Mouse (Mus musculus): ENCODE measurements around the gene Gm20388.

Gm20388 gene

DNA sequence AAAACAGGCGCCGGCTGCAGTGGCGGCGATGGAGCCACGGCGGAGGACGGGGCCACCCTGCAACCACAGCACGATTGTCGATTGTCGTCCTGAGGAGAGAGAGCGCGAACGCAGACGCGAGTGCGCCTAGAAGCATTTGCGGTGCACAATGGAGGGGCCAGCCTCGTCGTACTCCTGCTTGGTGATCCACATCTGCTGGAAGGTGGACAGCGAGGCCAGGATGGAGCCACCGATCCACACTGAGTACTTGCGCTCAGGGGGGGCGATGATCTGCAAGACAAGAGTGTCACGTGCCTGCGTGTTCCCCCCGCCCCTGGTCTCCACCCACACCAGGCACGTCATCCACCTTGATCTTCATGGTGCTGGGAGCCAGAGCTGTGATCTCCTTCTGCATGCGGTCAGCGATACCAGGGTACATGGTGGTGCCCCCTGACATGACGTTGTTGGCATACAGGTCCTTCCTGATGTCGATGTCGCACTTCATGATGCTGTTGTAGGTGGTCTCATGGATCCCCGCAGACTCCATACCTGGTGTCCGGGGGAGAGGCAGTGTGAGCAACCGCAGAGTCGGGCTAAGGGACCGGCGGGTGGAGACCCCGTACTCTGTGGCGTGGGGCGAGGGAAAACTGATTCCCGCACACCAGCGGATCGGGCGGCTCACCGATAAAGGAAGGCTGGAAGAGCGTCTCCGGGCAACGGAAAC, 3981.4 kb downstream of the Gm20388 start:
- no peak for DNase-seq (ENCODE audit: extremely low spot score, low read depth, low spot score)

DNA sequence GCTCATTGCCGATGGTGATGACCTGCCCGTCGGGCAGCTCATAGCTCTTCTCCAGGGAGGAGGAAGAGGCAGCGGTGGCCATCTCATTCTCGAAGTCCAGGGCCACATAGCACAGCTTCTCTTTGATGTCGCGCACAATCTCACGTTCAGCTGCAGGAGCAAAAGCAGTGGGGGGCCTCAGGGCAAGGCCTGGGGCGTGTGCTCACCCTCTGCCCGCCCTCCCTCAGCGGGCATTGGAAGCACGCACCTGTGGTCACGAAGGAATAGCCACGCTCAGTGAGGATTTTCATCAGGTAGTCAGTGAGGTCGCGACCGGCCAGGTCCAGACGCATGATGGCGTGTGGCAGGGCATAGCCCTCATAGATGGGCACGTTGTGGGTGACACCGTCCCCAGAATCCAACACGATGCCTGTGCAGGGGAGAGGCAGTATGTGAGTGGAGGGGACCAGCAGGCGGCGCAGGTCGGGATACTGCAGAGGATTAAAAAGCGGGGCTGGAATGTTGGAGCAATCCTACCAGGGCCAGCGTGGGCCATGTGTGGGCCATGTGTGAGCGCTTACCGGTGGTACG, 3982.0 kb downstream of the Gm20388 start:
- DNase-seq (ENCODE audit: extremely low spot score, low read depth, low spot score), result no peak

DNA sequence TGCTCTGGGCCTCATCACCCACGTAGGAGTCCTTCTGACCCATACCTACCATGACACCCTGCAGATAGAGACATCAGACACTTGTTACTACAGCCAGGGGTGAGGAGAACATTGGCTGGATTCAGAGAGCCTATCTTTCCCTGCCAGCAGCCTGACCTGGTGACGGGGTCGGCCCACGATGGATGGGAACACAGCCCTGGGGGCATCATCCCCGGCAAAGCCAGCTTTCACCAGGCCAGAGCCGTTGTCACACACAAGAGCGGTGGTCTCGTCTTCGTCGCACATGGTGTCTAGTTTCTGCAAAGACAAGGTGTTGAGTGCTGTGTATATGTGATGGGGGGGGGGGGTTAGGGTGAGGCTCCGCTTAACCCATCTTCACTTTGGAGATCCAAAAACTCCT, 3982.8 kb downstream of the Gm20388 start:
- no peak for DNase-seq (ENCODE audit: extremely low spot score, low read depth, low spot score)

DNA sequence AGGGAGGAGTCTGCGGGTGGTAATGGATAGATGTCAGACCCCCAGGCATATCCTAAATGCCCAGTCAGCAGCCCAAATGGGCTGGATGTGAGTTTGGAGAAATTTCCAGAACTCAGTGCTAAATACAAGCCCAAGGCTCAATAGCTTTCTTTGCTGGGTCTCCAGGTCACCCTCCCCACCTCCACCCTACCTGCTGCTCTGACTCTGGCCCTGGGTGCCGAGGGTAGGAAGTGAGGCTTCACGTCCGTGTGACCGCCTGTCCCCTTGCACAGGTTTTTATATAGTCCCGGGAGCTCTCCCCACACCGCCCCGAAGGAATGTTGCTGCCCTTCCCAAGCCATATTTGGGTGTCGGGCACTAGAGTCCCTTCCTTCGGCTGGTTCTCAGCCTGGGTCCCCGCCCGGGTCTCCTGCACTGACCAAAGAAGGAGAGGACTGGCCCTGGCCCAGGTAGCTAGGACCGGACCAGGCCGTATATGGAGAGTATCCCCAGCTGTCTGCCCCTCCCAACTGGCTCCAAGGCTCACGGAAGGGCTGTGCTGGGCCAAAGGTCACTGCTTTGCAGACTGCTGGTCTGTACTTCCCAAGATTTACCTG, 3984.0 kb downstream of the Gm20388 start, which contains the start of gene Acta1:
Gene Acta1 (minus strand): TSS at position 250 of the 596 bp plus-strand sequence.
- DNase-seq (ENCODE audit: extremely low spot score, low read depth, low spot score), result no peak

DNA sequence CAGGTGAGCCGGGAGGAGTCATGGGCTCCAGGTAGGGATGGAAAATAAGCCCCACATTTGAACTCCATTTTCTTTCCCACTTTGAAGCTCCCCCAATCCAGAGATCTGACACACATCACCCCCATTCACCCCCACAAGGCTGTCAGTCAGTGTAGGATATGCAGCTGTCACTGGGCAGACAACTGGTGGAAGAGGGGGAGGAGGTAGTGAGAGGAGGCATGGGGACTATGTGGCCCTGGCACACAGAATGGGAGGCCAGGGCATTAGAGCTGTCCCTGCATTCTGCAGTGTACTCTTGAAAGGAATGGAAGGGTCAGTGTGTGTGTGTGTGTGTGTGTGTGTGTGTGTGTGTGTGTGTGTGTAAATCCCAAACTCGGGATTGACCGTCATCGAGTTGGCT, 3984.6 kb downstream of the Gm20388 start:
- no peak for DNase-seq (ENCODE audit: extremely low spot score, low read depth, low spot score)

DNA sequence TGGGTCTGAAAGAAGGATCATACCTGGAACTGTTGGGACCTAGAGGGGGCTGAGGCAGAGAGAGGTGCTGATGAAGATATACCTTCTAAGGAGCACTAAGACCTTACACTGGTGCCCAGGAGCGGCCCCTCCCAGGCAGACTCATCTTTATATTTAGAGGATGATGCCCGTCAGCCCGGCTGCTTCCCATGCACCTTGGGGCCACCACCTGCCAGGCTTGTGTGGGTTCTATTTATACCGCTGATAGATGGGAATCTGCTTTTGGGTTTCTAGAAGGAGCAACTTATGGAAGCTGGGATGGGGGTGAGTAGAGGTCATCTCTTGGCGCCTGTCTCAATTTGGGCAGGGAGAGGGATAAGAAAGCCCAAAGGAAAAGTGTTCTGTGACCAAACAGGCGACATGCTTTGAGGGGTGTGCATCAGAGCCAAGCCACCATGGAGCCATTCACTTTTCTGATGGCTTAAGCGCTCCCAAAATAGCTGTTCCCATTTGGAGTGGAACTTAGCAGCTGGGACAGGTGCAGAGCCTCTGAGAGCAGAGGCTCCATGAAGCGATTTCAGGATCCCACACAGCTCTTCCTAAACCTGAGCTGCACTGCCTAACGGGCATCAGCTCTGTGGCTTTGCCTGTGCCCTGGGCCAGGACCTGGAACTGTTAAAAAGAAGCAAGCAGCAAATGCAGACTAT, 3985.2 kb downstream of the Gm20388 start:
- no peak for DNase-seq (ENCODE audit: extremely low spot score, low read depth, low spot score)

DNA sequence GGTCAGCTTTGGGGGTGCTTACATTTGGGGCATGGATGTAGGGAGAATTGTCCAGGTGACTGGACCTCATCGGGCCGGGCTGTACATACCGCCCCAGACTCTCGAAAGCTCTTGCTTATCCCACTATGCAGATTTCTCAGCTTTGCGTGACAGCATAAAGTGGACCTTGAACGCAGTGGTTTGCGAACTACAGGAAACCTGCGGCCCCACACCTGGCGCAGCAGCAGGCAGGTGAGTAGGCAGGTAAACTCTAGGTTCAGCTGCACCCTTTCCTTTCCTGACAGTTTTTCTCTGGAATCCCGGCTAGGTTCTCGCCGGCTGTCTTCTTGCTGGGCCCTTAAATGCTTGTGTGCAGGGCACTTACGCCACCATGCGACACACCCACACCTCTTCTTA, 3985.7 kb downstream of the Gm20388 start:
- no peak for DNase-seq (ENCODE audit: extremely low spot score, low read depth, low spot score)

DNA sequence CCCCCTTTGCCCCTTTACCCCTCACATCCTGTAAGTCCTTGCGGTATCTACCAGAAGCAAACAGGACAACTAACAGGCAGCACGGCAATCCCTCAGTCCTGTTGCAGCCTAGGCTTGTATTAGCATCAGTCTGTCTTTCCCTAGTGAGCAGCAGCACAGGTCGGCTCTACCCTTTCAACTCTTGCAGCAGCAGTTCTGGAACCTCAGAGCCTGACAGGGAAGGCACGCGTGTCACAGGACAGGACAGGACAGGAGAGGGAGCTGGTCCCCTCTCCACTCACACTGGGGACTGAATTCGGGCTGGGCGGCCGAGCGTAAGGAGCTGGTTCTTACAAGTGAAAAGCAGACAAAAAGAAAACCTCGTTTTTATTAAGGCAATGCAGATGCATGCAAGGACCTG, 3986.1 kb downstream of the Gm20388 start:
- no peak for DNase-seq (ENCODE audit: extremely low spot score, low read depth, low spot score)

DNA sequence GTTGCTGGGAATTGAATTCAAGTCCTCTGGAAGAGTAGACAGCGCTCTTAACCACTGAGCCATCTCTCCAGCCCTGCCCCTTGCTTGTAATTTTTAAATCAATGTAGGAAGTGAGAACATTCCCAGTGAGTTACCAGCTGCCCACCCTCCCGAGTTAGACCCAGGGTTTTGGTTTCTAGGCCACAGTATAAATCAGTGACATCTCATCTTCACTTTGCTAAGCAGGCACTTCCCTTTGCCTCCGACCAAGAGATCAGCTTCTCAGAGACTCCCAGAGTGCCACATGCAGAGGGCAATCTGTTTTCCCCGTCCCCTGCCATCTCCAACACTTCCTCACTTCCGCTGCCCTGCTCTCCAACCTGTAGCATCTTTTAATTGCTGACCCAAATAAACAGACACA, 3987.9 kb downstream of the Gm20388 start:
- DNase-seq (ENCODE audit: extremely low spot score, low read depth, low spot score), result no peak

DNA sequence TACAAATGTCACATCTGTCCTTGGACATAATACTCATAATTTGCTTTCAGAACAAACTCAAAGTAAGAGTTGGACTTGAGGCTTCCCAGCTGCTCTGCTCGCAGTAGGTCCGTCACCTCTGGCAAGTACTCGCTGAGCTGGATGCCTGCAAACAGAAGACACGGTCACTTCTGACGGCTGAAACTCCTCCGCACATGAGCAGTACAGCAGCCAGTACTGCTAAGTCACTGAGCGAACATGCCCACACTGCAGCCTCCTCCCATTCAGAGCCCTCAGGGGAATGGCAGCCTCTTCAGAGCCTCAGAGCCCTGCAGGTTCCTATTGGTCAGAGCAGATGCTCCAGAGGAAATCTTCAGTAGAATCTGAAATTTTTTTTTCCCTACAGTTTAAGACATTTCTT, 3988.7 kb downstream of the Gm20388 start:
- no peak for DNase-seq (ENCODE audit: extremely low spot score, low read depth, low spot score)

DNA sequence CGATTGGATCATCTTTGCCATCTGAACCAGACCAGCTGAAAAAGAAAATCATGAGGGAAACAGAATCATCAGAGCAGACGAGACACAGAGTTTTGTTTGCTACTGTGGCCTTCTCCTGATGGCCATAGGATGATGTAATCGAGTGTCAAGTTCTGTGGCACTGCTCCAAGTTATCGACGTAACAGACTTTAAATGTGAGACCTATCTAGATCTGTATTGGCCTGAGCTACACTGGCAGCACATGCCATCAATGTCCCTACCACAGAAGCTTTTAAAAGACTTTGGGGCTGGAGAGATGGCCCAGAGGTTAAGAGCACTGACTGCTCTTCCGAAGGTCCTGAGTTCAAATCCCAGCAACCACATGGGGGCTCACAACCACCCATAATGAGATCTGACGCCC, 3992.0 kb downstream of the Gm20388 start:
- DNase-seq (ENCODE audit: extremely low spot score, low read depth, low spot score), result no peak

DNA sequence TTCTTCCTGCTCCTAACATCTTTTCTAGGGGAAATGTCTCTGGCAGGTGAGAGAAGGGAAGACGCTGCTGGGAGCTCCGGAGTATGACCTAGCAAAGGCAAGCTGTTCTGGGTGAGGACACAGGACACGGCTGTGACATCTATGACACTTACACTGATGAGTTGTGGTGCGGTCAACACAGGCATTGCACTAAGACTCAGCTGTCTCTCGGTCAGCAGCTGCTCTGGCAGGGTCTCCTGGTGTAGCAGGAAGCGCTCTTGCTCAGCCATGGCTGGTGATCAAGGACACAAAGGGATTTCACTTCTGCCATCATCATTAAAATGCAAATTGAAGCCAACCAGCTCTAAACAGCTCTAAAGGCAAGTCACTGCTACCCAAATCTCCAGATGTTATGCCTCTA, 3997.0 kb downstream of the Gm20388 start:
- no peak for DNase-seq (ENCODE audit: extremely low spot score, low read depth, low spot score)

DNA sequence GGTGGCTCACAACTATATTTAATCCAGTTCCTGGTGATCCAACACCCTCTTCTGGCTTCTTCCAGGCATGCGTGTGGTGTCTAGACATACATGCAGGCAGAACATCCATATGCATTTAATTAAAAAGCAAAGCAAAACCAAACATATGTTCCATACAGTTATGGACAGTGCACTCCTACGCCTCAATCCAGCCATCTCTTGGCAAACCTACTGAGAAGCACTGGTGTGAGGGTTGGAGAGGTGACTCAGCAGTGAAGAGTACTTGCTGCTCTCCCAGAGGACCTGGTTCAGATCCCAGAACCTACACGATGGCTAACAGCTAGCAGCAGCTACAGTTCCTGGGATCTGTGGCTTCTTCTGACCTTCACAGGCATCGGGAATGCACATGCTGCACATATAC, 4001.6 kb downstream of the Gm20388 start:
- no peak for DNase-seq (ENCODE audit: extremely low spot score, low read depth, low spot score)

DNA sequence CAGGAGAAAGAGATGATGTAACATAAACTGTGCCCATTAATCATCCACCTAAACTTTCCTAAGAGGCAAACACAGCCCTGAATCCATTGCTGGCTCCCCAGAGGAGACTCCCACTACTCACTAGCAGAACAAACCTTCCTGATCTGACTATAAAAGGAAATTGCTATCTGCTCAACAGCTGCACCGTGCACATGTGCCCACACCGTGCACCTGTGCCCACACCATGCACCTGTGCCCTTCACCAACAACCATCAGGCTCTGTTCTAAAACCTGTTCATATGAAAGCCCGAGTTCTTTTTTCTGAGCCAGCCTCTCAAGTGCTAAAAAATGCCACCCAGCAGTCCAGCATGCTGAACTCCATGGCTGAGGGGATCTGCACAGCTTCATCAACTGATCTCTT, 4004.0 kb downstream of the Gm20388 start:
- no peak for DNase-seq (ENCODE audit: extremely low spot score, low read depth, low spot score)

DNA sequence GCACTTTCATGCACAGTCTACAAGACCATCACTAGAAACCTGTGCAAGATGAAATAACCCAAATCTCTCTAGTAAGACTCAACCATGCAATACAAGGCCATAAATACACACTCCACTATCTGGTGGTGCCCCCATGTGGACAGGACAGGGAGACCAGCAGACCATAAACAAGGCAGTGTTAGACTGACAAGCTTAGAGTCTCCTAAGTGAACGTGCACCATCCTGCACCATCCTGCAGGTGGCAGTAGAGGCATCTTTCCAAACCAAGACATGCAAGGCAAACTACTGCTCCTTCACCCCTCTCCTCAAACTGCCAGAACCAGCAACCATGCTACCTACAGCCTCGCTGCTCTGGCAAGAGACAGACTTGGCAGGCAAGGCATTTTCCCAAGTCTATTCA, 4014.1 kb downstream of the Gm20388 start:
- peak; percentile 79 for DNase-seq (ENCODE audit: extremely low spot score, low read depth, low spot score)

DNA sequence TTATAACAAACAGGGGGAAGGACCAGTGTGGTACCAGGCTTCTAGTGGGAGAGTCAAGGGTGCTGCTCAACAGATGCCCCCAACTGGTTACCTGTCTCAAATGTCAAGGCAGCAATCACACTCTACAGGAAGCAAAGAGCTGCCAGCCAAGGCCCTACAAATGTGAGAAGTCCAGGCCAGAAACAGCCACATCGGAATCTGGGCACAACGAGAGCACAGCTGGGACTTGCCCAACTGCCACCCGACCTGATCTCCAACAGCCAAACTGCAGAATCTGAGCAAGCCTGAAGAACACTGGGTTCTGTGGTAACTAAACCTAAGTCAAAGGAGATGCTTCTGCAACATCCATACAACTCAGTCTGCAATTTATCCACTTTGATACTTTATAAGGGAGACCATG, 4015.0 kb downstream of the Gm20388 start:
- no peak for DNase-seq (ENCODE audit: extremely low spot score, low read depth, low spot score)

DNA sequence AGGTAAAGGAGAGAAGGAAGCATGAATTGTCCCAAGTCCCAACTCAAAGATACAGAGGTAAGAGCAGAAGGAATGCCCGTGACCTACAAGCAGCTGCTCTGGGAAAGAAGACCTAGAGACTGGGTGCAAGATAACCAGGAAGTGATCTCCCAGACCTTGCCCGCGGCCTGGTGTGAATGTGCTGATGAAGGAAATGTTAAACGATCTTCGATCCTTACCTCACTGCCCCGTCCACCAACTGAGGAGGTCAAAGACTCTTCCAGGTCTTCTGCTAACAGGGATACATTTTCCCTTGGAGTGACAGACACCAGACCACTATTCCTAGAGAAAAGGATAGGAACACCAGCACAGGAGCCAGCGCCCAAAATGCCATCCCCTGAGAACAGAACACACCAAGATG, 4018.4 kb downstream of the Gm20388 start:
- DNase-seq (ENCODE audit: extremely low spot score, low read depth, low spot score), result no peak

DNA sequence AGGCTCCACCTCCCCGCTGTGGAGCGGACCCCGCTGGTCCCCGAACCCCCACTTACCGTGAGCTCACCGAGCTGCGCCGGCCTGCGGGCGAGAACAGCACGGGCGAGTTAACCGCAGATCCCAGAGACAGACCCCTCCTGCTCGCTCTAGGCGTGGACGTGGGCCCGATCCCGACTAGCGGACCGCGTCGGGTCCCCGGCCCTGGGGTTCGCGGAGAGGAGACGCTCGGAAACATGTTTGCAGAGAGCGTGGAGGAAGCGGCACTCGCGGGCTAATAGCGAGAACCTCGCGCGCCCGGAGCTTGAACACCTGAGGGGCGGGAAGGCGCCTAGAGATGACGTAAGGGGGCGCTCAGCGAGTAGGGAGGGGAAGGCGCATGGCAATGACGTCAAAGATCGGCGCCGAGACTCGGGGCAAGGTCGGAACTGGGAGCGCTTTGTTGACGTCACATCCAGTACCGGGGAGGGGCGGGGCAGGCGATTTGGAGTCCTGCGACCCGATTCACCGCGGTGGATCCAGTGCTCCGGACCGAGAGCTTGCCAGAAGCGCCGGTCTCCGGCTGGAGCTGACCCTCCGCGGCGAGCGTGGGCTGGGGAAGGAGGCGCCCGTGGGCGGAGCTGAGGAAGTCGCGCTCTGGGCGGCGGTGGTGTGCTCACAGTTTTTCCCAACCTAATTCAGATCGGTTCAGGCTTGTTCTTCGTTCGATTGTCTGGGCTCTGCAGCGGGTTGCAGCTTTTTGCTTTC, 4038.5 kb downstream of the Gm20388 start, which contains the start of gene Nup133:
Gene Nup133 (minus strand): TSS at position 324 of the 744 bp plus-strand sequence.
- peak; percentile 96 for DNase-seq (ENCODE audit: extremely low spot score, low read depth, low spot score)

DNA sequence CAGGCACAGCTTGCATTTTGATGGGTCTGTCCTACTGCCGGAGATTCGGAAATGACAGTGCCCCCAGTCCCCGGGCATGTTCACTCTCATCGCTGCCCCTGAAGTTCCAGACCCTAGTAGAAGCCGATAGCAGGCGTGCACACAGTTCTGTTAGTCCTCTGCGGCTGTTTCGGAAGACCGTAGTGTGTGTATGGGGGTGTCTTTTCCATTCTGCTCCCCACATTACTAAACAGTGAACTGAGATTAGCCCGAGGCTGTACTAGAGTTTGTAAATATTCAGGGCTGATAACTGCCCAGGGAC, 4039.0 kb downstream of the Gm20388 start:
- no peak for DNase-seq (ENCODE audit: extremely low spot score, low read depth, low spot score)

DNA sequence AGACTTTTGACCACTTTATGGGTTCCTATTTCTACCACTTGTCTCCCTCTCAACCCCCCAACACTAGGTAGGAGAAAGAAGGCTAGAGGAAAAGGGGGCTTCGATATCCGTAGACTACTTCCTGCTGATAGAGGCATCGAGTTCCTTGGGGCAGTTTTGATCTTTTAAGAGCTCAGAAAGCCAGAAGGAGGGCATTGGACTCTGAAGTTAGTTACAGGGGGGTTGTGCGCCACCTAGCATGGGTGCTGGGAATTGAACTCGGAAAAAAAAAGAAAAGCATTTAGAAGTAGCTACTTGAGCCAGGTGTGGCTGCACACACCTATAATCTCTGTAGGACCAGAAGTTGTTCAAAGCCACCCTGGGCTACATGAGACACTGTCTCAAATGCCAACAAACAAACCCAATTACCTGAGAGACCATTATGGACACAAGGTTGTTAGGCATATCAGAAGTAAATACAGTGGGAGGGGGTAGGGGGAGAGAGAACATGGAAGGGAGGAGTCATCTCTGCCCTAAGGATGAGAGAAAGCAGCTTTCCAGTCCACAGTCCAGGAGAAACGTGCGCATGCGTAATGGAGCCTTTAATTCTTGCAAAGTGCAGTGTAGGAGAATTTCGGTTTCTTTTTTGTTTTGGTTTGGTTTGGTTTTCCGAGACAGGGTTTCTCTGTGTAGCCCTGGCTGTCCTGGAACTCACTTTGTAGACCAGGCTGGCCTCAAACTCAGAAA, 4039.6 kb downstream of the Gm20388 start:
- no peak for DNase-seq (ENCODE audit: extremely low spot score, low read depth, low spot score)

DNA sequence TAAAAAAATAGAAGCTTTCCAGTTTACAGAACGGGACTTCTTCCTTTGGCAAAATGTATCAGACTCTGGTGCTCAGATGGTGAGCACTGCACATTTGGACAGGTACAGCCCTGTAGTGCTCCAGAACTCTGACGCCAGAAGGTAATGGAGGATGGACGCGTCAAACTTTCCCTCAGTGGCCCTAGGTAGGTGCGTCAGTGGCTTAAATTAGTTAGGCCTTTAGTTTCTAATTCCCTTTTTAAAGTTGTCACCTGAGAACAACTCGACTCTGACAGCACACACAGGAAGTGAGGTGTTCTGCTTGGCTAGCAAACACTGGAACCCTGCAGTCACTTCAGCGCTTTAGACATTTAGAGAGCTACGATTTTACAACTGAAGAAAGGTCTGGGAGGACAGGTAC, 4043.0 kb downstream of the Gm20388 start:
- DNase-seq (ENCODE audit: extremely low spot score, low read depth, low spot score), result no peak
